ENCODE assay signal across 21 mouse cellular contexts in genomic region chr6:116063516-116063915, GRCm38 (mm10).
DNase-seq lines count a peak whose midpoint lies in the region; TF ChIP-seq lines count a peak whose summit lies in the region.
"Had no signal": no experiment of that assay in that cellular context is flagged by ENCODE, and none has a peak within 500 bp of the region (broad histone marks: within the 10 kb centered on the region; RNA-seq: fewer than 3 reads in every experiment).

No protein-coding gene starts in this region.

- H3K36me3 ChIP-seq in liver, adult 2 months (ENCODE audit: control insufficient read depth, insufficient read depth, low read length), result peaks cover 2% of the 10 kb centered on the region
- H3K36me3 ChIP-seq: embryonic facial prominence, embryonic 10.5 days; embryonic facial prominence, embryonic 12.5 days; forebrain, embryonic 15.5 days; G1E had no signal

- peaks cover 26% of the 10 kb centered on the region for H3K4me1 ChIP-seq in liver, adult 2 months (ENCODE audit: control insufficient read depth, insufficient read depth, low read length)
- H3K4me1 ChIP-seq: embryonic facial prominence, embryonic 10.5 days; embryonic facial prominence, embryonic 12.5 days; forebrain, embryonic 13.5 days had no signal

- intact Hi-C loops in gastrocnemius, adult 2 months (cut with DNase I), result no loop called here
- intact Hi-C loops in gastrocnemius, postnatal 14 days (cut with DNase I; ENCODE audit: low total_unique reads), result loop anchor here (10.0 kb wide), 1 partner anchor 51 kb away; no protein-coding TSS in a partner anchor

- 45% methylated on average over 1 of the region's 1 CpGs for WGBS in liver, adult 2 months

- H3K9ac ChIP-seq in liver, adult 2 months (ENCODE audit: low read depth, low read length), result no peak overlapping the region
- H3K9ac ChIP-seq: embryonic facial prominence, embryonic 12.5 days; forebrain, embryonic 13.5 days; forebrain, embryonic 15.5 days had no signal

- peaks cover 22% of the 10 kb centered on the region for H3K79me2 ChIP-seq in liver, adult 2 months (ENCODE audit: control insufficient read depth, insufficient read depth, low read length)

- no peak for DNase-seq in gastrocnemius, adult 2 months
- no peak for DNase-seq in gastrocnemius, postnatal 14 days
- DNase-seq in liver, adult 2 months (ENCODE audit: extremely low read depth, low read depth, low spot score), result peak; percentile 62
- DNase-seq in liver, result no peak
- peak; percentile 11 for DNase-seq in yolk sac, embryonic 10.5 days (ENCODE audit: low spot score)
- DNase-seq: adrenal gland, adult 8-10 months; adrenal gland, postnatal 14 days; adrenal gland, postnatal 36 days; B cell, adult 2 months; cerebellum, adult 11-12 months; cerebellum, adult 2 months; cerebellum, adult 9-10 months; cerebellum, postnatal 10 days; cerebellum, postnatal 25 days had no signal

- TF ChIP-seq POLR2A in liver, adult 2 months (IDR thresholded peaks at IDR 0.05; ENCODE audit: extremely low read depth, insufficient read depth, low read length), result no peak

- no peaks in the 10 kb centered on the region for H3K27me3 ChIP-seq in liver, adult 2 months (ENCODE audit: control insufficient read depth, insufficient read depth, low read length)
- H3K27me3 ChIP-seq: CH12.LX; embryonic facial prominence, embryonic 12.5 days; forebrain, embryonic 13.5 days; forebrain, embryonic 15.5 days; Patski had no signal

- peak overlapping the region; percentile 28; the same call in 1 of the 2 replicates for H3K27ac ChIP-seq in gastrocnemius, adult 2 months
- peak overlapping the region; percentile 31 for H3K27ac ChIP-seq in liver, adult 2 months (replicated peaks; ENCODE audit: insufficient read depth, low read depth, low read length)
- H3K27ac ChIP-seq: embryonic facial prominence, embryonic 10.5 days; embryonic facial prominence, embryonic 12.5 days; forebrain, embryonic 13.5 days; forebrain, embryonic 15.5 days had no signal

- no peak for TF ChIP-seq CTCF in gastrocnemius, adult 2 months (IDR thresholded peaks at IDR 0.05)
- TF ChIP-seq CTCF in liver, adult 2 months (IDR thresholded peaks at IDR 0.05; ENCODE audit: low read depth, low read length), result no peak

- H3K4me3 ChIP-seq in gastrocnemius, adult 2 months, result no peak overlapping the region
- no peak overlapping the region for H3K4me3 ChIP-seq in liver, adult 2 months (ENCODE audit: insufficient read depth, low read depth, low read length)
- H3K4me3 ChIP-seq: embryonic facial prominence, embryonic 10.5 days; embryonic facial prominence, embryonic 12.5 days; forebrain, embryonic 13.5 days; forebrain, embryonic 15.5 days had no signal

Comparison
In these comparisons a context has a peak if more than half of its experiments do, and no peak if none do; other contexts are left out.
1. DNase-seq: peak in liver, adult 2 months (single experiment) and yolk sac, embryonic 10.5 days (single experiment); none in gastrocnemius, adult 2 months (single experiment), gastrocnemius, postnatal 14 days (single experiment) and liver (single experiment).